Mouse (Mus musculus) gastrocnemius, postnatal 10 days (tissue): ENCODE results near the gene Zfp980. TPM values are rescaled to one million over a fixed set of nuclear protein-coding genes. Genes with fewer than 3 reads are reported as not detected.
"Not testable (repeated sequence)": the region's sequence is repeated elsewhere in the genome, so short reads cannot be mapped to it uniquely, and the experiment has no call there.

Source experiments
- DNase-seq: peaks from one replicate; pipeline ENCODE4 v3.0.0; 2021; ENCODE audit warnings: mixed read lengths
- long read RNA-seq, 2 experiments: library from polyadenylated mRNA; stranded (forward); transcript quantifications; one replicate each; pipeline ENCODE4 v2.0.0; 2021
- total RNA-seq, 2 experiments: library from RNA; stranded (reverse); gene quantifications; 2 replicates each; pipeline ENCODE4 v1.2.3; 2021

The Zfp980 gene
- under 1 TPM; 0.11 to 0.14 TPM for total RNA-seq
- long read RNA-seq, experiment 1: 0 reads
- long read RNA-seq, experiment 2: 0 reads

DNA sequence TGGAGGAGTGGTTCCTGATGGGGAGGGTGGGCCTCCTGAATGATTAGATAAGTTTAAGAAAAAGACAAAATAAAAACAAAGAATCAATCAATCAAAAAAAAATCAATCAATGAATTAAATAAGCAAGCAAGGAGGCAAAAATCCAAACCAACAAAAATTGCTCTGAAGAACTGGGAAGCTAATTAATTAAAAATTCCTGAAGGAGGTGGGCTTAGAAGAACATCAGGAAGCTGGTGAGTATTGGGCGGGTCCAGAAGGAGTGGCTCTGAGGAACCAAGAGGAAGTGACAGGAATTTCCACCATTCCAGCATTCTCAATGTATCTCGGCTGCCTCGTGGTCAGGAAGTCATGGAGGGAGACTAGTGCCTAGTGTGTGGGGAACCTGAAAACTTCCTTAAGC lies at the start of gene Zfp980:
Gene Zfp980, plus strand, starts transcription at position 301 of the 400 bp plus-strand sequence.
- not testable (repeated sequence) for DNase-seq

DNA sequence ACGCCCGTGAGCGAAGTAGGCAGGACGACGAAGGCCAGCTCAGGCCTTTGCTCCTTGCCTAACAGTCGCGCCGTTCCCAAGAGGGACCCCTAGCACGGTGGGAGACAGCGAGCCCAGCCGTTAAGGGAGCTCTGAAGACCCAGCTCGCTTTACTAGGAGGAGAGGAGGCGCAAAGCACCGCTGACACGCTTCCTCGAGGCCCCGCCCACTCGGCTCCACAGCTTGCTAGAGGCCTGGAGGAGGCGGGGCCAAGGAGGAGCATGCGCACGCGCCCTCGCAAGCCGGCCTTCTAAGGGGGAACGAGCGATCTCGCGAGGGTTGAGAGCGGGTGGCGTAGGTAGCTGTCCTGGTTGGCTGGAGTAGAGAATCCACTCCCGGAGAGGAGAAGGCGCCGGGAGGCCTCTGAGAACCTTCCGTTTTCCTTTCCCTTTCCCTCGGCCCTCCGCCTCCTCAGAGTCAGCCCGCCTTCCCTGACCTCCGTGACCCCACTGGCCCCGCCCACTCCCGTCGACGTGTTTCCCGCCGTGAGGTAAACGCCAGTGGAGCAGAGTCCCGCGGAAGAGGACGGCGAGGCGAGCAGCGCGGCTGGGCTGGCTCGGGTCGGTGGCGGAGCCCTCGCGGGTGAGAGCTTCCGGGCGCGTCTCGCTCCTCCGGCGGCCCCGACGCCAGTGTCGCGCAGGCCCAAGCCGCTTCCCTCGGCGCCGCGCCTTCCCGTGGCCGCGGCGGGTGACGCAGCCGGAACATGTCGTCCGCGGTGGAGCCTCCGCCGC lies 29.9 kb upstream of the Zfp980 start:
- not testable (repeated sequence) for DNase-seq

DNA sequence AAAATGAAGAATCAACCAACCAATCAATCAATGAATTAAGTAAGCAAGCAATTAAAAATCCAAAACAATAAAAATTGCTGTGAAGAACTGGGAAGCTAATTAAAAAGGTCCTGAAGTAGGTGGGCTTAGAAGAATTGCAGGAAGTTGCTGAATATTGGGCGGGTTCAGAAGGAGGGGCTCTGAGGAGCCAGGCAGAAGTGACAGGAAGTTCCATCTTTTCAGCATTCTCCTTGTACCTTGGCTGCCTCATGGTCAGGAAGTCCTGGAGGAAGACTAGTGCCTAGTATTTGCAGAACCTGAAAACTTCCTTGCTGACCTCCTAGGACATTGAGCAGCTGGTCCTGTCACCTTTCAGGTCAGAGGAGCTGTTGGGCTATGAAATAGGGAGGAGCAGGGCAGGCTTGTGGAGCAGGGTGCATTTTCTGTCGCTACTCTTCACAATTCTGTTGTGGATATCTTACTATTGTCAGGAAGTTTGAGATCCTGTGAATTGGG lies 3.8 kb downstream of the Zfp980 start:
- DNase-seq: not testable (repeated sequence)

DNA sequence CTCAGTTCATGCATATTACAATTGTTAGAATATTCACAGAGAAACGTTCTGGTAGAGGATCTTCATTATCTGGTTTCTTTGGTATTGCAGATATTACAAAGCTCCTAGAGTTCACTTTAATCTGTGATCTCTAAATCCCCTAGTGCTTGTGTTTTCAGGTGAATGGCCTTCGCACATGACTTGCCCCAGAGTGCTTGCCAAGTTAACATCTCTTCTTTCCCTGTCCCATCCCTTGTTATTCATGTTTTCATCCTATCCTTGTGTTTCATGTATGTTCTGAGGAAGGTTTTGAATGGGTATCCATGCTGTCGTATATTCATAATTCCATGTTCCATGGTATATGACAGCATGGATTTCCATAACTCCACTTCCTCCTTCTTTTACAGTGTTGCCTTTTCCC lies 9.7 kb downstream of the Zfp980 start:
- not testable (repeated sequence) for DNase-seq

DNA sequence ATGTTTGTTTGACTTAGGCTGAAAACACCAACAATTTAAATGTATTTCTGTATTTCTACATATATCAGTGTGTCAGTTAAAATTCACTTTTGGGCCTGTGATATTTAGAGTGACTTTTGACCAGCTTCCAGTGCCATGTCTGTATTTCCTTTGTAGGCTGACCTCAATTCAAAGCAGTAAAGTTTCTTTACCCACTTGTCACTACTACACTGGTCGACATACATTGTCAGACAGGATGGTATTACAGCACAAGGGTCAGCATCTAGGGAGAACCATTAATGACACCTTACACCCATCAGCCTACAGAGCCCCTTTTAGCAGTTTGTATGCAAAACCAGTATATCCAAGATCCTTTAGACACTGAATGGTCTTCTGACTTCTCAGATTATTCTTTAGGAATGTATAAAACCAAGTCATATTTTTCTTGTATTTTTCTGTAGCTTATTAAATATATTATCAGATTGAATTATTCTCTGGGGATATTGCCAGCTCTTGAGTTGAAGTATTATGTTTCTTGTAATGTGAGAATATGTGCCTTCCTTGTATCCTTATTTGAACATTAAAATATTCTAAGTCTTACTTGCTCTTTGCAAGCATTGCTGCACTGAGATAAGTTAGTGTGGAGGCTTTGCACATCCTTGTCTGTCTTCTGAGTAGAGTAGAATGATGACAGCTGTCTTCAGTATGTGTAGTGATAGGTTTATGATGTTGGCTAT lies 10.3 kb downstream of the Zfp980 start:
- DNase-seq: not testable (repeated sequence)

DNA sequence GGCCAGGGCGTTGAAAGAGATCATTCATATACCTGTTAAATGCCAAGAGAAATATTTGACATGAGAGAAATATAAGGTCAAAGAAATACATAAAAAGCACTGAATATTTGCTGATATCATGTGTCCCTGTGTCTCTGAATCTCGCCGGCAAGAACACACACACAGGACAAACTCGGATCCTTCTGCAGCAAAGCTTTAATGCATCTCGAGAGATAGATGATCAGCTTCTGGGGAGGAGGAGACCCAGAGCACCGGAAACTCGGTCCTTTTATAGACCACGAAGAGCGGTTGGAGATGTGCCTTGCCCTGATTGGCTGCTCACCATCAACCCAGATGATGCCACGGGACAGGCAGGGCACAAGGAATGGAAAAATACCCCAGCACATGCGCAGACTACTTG lies 11.5 kb downstream of the Zfp980 start:
- not testable (repeated sequence) for DNase-seq

DNA sequence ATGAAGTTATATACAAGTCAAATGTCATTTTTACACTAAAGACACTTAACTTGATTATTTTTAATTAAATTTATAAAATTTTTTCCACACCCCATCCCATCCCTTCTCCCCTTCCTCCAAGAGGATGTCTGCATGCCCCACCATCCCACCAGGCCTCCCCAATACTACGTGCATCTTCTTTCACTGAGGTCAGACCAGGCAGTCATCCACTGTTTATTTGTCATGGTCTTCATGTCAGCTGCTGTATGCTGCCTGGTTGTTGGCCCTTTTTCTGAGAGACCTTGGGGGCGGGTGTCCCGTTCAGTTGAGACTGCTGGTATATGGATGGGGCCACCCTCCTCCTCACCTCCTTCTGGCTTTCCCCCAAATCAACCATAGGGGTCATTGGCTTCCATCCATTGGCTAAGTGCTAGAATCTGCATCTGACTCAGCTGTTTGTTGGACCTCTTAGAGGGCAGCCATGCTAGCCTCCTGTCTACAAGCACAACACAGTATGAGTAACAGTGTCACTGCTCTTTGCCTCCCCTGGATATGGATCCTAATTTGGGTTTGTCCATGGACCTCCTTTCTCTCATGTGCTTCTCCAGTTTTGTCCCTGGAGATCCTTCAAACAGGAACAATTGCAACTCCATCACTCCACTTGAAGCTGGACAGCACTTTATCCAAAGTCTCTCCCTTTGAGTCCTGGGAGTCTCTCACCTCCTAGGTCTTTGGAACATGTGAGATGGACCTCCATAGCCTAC lies 12.7 kb downstream of the Zfp980 start:
- not testable (repeated sequence) for DNase-seq

DNA sequence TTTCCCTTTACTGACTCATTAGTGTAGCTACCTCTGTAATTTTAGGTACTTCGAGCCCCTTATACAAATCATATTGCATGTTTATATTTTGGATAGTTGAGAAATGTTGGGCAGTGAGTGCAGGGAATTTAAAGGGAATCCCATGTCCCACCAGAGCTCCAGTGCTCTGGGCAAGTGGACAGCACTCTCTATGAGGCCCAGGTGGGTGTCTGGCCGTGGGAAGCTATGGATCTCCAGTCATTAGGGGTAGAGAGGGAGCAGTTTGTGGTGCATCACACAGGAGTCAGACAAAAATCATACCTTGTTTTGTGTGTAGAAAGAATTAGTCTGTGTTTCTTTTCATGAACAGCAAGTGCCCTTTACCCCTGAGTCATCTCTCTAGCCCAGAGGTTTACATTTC lies 15.6 kb downstream of the Zfp980 start:
- not testable (repeated sequence) for DNase-seq

DNA sequence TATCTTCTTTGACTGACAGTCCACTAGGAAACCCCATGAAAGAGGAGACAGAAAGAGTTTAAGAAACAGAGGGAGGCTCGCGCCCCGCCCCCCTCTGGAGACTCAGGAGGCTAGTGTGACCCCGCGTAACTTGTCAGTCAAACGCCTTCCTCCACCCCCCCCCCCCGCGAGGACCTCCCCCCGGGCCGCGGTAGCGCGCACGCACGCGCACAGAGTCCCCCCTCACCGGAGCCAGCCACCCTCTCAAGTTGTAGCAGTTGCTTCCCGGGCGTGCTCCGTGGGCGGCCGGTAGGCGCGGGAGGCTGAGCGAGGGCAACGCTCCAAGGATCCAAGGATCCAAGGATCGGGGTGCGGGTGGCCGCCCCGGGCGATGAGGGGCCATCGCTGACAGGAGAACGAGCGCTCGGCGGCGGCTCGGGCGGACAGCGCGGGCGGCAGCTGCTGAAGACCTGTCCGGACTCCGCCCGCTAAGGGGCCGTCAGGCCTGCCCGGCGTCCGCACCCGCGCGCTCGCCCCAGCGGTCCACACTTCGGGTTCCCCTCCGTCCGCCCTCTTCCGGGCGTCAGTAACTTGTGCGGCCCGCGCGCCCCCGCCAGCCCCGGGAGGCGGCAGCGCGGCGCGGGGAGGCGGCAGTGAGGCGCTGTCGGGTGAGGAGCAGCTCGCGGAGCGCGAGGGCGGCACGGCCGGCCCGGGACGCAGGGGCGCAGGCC lies 74.6 kb downstream of the Zfp980 start:
- DNase-seq: peak; percentile 4

DNA sequence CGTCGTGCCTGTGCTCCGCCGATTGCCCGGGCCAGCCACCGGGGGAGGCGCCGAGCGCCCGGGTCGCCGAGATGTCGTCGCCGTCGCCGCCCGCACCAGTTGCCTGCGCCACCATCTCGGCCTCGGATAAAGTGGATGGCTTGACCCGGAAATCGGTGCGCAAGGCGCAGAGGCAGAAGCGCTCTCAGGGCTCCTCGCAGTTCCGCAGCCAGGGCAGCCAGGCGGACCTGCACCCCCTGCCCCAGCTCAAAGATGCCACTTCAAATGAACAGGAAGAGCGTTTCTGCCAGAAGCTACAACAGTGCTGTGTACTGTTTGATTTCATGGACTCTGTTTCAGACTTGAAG lies 75.1 kb downstream of the Zfp980 start:
- DNase-seq: not testable (repeated sequence)

Other genes starting within 250 kb of the Zfp980 start
- gene Zfp990, start 159.9 kb upstream of the Zfp980 start, total RNA-seq: under 1 TPM; 0.31 to 0.59 TPM
- gene Gm13212, start 85.5 kb upstream of the Zfp980 start, total RNA-seq: 1 to 10 TPM; 1.0 to 1.2 TPM
- not detected for gene Zfp986, start 198.1 kb downstream of the Zfp980 start, total RNA-seq